Mouse (Mus musculus) layer of hippocampus, postnatal 10 days (tissue): Measurements from ENCODE around the gene Evx2. TPM values are rescaled to one million over a fixed set of nuclear protein-coding genes. Genes with fewer than 3 reads are reported as not detected.
A peak's percentile ranks its signal among the peaks of the same experiment; 100 is the strongest.

Experiments
- DNase-seq, 2 experiments: peaks; one replicate each; pipeline ENCODE4 v3.0.0; 2021; ENCODE audit warnings: low spot score in 2 of 2
- long read RNA-seq: library from polyadenylated mRNA; stranded (forward); transcript quantifications from one replicate; pipeline ENCODE4 v2.0.0, GENCODE M21; 2023
- total RNA-seq, 2 experiments: library from RNA; stranded (reverse); gene quantifications; 2 replicates each; pipeline ENCODE4 v1.2.3; 2021

Gene Evx2
- not detected for total RNA-seq
- long read RNA-seq = 0 reads

DNA sequence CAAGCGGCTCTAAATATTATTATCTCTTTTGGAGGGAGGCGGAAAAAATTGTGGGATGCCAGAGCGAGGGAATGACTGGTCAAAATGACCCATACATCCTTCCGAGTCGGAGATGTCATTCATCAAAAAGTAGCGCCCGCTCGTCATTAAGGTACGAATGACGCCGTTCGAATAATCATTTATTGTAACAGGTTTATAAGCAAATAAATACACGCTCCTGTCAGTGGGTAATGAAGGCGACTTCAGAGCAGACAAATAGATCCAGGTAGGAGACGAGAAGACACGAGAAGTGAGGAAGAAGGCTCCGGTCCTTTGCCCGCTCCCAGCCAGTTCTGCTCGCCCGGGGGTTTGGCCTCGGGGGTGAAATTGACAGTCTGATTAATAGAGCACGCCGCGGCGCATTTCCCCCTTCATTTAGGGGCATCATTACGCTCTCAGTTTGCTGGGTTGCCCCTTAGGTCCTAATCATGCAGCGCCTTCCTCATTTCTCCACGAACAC is at the start of gene Evx2:
Gene Evx2 (minus strand): TSS at position 51 of the 499 bp plus-strand sequence.
- DNase-seq = no peak

DNA sequence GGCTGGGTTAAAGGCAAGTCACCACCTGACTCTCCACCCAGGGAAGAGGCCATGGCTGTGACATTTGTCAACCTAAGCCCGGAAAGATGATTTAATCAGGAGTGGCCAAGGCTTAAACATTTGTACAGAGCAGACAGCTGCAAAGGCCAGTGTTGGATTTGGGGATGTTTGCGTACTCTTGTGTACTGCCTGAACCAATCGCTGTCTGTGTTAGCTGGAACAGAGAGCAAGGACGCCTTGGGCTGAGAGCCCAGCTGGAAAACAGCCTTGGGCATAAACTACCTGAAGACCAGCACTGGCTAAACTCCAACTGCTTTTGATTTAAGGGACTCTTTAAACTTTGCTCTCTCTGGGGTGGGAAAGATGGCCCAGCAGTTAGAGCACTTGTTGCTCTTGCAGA is 49.3 kb upstream of the Evx2 start:
- DNase-seq = no peak

DNA sequence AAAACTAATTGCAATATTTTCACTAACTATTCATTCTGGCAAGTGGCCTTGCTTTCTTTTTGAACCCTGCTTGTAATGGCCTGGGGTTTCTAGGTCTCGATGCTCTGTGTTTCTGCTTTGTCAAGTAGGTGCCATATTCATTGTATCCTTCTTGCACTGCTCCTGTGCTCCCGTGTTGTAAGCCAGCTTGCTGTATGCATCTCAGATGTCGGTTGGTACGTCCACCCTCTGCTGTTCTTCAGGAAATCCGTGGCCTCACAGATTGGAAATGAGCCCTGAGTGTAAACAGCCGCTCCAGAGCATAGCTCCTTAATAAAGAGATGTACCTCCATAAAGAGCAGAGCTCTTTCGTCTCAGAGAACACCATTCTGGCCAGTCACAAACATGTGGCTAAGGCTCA is 48.2 kb upstream of the Evx2 start:
- no peak for DNase-seq

DNA sequence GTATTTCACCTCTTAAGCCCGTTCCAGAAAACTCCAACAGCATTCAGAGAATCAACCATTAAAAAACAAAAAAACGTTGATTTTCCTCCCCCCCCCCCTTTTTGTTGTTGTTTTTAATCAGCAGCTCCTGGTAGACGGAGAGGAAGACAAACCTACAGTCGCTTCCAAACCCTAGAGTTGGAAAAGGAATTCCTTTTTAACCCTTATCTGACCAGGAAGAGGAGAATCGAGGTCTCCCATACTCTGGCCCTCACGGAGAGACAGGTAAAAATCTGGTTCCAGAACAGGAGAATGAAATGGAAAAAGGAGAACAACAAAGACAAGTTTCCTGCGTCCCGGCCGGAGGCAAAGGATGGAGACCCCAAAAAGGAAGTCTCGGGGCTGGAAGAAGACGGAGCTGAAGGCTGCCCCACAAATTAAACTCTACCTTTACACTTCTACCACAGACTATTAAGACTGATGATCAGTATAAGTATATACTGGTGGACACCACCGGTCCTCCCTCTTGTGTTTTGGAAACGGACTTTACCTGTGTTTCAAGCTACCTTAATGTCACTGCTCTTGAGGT is 47.1 kb upstream of the Evx2 start:
- DNase-seq = no peak

DNA sequence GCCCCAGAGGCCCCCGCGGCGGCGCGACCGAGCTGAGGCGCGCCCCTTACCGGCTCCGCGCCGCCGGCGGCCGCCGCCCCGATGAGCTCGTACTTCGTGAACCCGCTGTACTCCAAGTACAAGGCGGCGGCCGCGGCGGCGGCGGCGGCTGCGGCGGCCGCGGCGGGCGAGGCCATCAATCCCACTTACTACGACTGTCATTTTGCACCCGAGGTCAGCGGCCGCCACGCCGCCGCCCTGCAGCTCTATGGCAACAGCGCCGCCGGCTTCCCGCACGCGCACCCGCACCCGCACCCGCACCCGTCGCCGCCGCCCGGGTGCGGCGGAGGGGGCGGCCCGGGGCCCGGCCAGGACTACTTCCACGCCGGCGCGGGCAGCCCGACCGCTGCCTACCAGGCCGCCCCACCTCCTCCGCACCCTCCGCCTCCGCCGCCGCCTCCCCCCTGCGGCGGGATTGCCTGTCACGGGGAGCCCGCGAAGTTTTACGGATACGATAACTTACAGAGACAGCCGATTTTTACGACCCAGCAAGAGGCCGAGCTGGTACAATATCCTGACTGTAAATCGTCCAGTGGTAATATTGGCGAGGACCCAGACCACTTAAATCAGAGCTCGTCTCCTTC is 46.2 kb upstream of the Evx2 start:
- DNase-seq = no peak

DNA sequence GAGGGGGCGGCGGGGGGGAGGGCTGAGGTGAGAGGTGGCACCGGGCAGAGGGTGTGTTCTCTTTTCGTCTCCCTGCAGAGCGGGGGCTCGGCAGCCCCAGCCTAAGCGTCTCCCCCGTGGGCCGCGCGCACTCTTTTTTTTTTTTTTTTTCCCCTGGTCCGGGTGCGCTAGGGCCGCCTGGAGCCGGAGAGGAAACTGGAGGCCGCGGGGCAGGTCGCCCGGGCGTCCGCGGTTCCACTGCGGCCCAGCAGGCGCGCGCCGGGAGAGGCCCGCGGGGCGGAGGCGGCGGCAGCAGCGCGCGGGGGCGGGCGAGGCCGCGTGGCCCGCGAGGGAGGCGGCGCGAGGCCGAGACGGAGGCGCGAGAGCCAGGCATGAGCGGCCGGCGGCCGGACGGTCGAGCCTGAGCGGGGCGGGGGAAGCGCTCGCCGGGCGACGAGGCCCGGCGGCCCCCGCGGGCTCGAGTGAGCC is 45.7 kb upstream of the Evx2 start:
- DNase-seq = no peak

DNA sequence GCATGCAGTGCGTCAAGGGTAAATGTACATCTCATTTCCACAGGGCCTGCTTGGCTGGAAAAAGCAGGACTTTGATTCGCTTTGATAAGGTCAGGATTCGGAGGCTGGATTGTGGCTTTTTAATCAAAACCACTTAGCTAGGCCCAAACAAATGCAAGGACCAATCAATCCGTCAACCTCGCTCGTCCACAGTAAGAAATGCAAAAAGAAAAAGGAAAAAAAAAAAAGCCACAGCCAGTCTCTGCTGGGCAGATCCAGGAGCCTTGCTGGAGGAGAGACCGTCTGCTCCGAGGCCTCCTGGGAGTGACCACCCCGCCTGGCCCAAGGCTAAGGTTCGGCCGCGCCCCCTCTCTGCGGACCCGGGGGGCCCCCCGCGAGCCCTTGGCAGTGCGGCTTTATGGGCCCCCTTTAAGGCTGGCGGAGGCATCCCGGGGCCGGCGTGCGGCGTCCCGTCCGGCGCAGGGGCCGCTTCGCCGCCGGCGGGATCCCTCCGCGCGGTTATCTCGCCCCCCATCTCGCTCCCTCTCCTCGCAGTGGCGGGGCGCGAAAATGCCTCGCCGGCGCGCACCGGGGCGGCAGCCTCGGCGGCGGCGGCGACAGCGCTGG is 45.1 kb upstream of the Evx2 start, which contains the start of gene Hoxd8:
Gene Hoxd8 (plus strand): TSS at position 223 of the 606 bp plus-strand sequence.
- DNase-seq = no peak

DNA sequence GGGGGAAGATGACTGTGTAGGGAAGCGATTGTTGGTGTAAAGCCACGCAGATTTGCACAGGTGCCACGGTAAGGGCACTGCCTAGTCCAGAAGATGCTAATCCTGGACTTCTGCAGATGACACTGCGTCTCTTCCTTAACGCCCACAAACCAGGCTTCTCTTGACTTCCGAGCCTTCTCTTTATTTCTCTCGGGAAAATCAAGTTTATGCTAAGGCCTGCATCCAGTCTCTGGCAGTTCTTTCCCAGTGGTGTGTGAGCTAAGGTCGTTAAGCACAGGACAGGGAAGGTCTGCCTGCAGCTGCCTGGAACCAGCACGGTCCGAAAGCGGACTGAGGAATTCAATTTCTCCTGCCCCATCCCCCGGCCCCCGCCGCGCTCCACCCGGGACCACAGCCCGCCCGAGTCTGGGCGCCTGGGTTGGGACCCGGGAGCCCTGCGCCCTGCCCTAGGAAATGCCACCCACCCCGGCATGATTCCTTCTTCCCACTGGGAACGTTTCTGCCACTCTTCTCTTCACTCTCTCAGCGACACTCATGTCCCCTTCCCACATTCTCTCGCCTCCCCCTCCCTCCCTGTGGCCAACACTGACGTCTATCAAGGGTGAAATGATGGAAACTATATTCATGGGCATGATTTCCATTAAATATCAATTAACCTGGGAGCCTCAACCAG is 44.5 kb upstream of the Evx2 start:
- no peak for DNase-seq

DNA sequence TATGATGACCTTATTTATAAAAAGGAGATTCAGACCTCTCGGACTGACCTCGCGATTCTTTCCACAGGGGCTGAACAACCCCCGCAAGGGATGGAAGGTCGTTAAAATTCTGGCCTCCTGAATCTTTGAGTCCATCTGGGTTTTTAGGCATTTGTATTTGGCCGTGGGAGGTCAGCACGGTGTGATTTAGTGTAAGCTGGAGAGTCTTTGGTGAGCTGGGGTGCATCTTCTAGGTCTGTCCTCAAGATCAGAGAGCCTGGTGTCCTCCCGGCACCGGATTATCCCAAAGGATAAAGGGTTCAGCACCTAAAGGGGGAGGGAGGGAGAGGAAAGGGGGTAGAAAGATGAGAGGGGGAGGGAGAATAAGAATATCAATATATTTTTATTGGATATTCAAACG is 44.0 kb upstream of the Evx2 start:
- DNase-seq = no peak

DNA sequence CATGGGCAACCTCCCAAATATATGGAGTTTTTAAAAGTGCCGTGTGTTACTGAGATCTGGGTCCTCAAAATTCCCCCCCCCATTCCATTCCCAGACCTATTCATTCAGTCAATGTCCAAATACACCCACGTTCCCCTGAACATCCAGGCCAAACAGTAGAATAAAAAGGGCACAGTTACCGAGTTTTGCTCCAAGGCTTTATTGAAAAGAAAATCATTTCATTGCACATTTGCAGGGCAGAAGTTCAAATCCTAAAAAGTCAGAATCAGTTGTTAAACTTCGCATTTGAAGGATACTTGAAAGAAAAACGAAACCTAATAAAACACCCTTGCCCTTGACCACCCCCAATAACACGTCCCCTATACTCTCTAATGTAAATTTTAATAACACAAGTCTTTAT is 43.5 kb upstream of the Evx2 start:
- no peak for DNase-seq

DNA sequence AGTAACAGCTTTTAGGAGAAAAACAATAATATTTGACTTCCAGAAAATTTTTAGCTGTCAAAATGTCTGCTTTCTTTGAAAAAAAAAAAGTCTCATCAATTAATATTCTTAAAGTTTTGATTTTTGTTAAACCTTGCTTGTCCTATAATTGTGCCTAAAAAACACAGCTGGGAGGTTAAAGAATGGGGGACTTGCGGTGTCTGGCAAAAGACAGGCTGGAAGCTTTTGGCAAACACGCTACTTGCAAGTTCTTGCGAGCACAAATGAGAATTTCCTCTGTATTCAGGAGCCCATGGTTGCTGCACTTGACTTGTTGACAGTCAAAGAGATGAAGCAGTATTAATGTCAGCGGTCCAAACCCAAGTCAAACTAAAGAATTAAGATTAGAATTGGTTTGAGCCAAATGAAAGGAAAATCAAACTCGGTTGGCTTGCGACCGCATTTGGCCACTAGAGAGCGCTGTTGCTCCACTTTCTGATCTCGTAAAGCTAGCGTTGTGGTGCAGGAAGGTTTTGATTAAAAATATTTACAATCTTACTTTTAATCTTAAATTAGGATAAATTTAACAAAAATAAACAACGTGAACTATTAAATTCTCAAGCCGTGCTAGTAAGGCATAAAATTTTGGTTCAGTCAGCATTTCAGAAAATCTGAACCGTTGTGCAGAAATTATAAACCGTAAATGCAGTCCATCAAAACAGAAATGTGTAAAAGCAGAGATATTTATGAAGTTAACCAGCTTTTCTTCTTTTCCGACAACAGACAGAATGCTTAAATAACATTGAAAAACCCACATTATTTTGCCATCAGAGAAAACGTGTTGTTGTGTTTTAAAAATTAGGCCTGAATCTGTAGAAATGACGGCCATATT is 42.8 kb upstream of the Evx2 start:
- peak; percentile 88 to 89 for DNase-seq

DNA sequence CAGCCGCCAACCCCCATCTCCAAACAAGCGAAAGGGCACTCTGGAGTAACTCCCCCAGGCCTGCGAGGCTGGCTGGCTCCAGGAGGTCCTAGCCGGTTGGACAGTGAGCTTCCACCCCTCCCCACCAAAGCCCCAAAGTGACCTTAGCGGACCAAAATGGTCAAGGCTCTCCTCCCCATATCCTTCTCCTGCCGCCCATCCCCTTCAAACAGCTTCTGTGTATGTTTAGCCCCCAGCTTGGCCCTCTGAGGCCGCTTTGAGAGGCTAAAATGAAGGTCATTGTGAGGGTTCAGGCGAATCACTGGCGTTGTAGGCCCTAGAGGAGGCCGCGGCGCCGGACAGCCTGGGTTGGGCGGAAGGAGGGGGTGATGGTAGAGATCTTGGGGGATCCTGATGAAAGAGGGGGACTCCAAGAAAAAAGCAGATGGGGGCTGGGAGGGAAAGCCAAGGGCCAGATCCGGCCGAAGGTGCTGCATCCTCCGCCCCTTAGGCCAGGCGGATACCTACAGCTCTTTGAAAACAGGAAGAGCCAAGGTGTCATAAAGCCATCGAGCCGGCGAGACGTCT is 41.3 kb upstream of the Evx2 start:
- DNase-seq = no peak

DNA sequence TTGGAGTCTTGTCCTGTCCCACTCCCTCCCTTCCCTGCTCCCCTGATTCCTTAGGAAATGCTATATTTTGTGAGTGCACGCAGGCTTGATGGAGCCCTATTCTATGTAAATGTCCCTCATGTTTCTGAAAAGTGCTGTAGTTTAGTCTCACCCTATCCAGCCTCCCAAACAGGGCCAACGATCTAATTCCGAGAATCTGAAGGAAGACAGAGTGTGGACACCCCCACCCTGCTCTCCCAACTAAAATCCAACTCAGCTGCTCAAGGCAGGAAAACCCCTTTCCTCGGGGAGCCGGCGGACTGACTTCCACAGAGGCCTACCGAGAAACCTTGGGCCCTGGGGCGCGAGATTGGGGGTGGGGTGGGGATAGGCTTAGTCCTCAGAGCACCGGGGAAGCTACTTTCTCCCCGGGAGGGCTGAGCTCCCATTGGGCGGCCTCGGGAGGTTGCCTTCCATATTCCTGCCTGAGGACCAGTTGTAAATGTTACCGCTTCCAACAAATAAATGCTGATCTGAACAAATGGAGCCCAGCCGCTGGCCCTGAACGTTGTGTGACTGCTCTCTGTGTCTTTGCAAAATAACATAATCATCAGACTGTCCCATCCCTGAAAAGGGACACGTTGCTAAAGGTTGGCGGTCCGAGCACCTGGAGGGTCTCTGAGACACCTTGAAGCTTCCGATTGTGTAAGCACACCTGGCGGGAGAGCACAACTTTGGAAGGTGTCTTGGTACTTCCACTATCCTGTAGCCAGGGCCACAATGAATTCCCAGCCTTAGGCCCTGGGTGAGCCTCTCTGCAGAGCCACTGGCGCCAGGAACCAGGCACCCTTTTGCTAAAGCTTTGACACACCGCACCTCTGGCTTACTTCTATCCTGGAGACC is 40.5 kb upstream of the Evx2 start:
- no peak for DNase-seq

DNA sequence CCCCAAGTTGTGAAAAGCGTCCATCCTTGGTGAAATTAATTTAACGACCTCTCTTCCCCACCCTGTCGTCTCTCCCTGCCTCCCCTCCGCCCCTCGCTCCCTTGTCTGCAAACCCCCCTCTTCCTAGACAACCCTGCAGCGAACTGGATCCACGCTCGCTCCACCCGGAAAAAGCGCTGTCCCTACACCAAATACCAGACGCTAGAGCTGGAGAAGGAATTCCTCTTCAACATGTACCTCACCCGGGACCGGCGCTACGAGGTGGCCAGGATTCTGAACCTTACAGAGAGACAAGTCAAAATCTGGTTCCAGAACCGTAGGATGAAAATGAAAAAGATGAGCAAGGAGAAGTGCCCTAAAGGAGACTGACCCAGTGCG is 39.7 kb upstream of the Evx2 start:
- DNase-seq = no peak

DNA sequence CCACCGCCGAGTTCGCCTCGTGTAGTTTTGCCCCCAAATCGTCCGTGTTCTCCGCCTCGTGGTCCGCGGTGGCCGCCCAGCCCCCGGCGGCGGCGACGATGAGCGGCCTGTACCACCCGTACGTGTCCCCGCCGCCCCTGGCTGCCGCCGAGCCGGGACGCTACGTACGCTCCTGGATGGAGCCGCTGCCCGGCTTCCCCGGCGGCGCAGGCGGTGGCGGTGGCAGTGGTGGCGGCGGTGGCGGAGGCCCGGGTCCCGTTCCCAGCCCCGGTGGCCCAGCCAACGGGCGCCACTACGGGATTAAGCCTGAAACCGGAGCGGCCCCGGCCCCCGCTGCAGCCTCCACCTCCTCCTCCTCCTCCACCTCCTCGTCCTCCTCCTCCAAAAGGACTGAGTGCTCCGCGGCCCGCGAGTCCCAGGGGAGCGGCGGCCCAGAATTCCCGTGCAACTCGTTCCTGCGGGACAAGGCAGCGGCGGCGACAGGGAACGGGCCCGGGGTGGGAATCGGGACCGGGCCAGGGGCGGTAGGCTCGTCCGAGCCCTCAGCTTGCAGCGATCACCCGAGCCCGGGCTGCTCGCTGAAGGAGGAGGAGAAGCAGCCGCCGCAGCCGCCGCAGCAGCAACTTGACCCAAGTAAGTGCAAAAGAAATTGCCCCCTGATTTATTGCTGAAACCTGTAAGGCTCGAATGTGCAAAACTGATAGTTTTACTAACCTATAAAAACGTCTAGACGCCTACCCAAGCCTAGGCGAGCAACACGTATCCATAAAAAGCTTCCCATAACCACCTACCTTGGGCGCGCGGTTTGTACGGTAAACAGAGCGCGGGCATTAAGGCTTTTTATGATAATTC is 39.1 kb upstream of the Evx2 start:
- DNase-seq = no peak

DNA sequence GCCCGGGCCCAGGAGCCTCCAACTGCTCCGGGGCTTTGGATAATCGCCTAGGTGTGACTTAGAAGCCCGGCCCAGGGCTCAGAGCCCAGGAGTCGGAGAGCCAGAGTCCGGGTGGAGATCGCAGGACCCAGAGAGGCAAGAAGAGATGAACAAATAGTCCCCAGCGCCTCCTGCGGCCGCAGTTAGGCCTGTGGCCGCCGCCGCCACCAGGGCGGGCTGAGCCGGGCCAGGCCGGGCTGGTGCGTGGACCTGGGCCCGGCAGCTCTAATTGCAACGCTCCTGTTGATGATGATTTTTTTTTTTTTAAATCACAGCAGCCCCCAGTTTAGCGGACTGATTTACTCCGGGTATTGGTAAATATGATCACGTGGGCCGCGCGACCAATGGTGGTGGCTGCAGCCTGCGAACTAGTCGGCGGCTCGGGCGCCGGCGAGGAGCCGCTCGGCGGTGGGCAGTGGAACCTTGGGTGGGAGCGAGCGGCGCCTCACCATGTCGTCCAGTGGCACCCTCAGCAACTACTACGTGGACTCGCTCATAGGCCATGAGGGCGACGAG is 38.3 kb upstream of the Evx2 start, which contains the start of gene Hoxd9:
Gene Hoxd9 (plus strand): TSS at position 161 of the 555 bp plus-strand sequence.
- DNase-seq = no peak

DNA sequence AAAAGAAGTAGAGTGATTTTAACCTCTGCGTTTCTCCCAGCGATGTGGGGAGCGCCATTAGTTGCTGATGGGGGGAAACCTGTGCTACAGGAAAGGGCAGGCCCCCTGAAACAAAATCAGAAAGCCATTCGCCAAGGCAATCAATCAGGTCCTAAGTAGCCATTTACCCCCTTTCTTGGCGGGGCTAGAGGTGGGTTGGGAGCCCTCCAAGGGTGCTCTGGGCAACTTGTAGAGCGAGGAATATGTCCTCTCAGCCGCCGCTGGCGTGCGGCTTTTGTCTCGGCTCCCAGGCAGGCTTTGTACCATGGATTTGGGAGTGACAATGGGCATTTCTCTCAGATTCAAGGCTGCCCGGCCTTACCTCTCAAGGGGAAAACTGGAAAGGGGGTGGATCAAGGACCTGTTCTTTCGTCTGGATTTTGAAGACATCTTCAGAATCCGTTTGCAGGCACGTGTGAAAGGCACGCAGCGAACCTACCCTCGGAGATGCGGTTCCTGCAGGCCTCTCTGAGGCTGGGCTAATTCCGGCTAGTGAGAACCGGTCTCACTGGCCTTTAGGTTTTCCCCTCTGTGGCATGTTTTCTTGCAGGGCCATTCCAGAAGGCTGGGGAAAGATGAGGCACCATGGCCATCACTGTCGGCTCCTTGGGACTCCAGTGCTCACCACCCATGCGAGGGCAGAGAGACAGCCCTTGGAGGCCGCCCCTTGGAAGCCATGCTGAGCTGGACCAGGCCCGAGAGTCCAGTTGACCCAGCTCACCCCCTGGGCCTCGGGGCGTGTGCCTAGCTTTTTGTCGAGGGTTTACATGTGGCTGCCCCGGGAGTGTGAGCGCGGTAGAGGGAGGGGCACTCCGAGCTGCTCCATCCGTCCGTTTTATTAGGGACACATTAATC is 37.3 kb upstream of the Evx2 start:
- DNase-seq = no peak
